Mouse (Mus musculus) cerebellum, postnatal 4 days (tissue): Measurements from ENCODE around the gene Nedd8.

ENCODE experiments used
- DNase-seq, 2 experiments: peaks; one replicate each; pipeline ENCODE4 v3.0.0; 2022; ENCODE audit warnings: low spot score in 2 of 2, mixed read lengths in 1 of 2

Gene Nedd8

DNA sequence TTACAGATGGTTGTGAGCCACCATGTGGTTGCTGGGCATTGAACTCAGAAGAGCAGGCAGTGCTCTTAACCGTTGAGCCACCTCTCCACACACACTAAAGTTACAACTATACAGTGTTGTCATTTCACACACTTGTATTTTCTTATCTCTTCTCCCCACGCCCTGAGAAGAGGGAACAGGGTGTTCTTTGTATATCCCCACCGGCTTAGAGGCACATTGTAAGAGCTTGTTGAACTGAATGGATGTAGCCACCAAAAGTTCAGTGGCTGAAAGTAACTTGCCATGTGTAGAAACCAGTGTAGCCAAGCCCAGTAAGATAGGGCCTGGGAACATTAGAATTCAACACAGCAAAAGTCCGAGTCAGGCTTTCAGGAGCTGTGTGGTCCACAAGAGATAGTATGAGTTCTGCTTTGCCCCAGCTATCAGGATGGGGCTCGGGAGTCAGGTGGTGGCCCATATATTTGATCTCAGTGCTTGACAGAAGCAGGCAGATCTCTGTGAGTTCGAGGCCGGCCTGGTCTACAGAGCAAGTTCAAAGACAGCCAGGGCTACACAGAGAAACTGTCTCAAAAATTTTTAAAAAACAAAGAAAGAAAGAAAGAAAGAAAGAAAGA is 57.3 kb downstream of the Nedd8 start:
- DNase-seq: no peak

DNA sequence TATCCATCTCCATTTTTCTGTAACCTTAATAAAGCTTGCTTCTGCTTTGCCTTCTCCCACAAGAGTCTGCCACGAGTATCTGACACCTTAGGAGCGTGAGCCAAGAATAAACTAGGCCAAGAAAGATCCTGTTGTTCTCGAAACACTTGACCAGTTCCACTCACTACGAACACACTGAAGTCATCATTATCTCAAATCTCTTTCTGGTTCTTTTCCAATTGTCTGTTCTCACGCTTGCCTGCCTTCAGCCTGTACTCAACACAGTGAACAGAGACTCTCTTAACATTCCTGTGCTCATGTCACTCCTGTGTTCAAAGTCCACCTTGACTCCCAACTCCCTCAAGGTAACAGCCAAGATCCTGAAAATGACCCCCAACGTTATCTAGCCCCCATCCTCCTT is 58.6 kb downstream of the Nedd8 start:
- DNase-seq: no peak
